Mouse (Mus musculus) lung, postnatal 0 days (tissue): Measurements from ENCODE around the gene Prpf18.

ENCODE experiments used
- CTCF ChIP-seq: IDR thresholded peaks from 2 replicates; pipeline ENCODE4 v1.5.1; 2016; ENCODE audit warnings: antibody characterized with exemption, mild to moderate bottlenecking
- EP300 ChIP-seq: IDR thresholded peaks from 2 replicates; pipeline ENCODE4 v1.6.1; 2016; ENCODE audit warnings: antibody characterized with exemption, mild to moderate bottlenecking, control low read depth

DNA sequence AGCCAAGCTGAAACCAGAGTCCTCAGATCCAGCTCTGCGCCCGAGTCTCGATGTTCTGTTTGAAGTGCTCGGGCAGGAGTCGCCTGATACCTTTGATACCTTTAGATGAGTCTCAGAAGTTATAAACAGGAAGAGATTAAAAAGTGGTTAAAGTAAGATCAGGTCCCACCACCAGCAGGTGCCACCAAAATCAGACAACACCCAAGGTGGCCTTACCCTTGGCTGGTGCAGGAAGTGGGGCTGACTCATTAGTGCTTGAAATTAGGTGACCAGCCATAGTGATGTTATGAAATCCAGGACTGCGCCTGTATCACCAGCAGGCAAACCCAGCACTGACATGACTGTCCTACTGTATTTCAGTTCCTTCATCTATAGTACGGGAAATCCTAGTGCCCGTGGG lies 17.8 kb upstream of the Prpf18 start:
- TF ChIP-seq EP300 (no peak), CTCF (no peak)
